Comparison of ENCODE assay signal across 17 mouse cellular contexts in genomic region chr3:65214635-65215034, GRCm38 (mm10).
"Had no signal": no experiment of that assay in that cellular context is flagged by ENCODE, and none has a peak within 500 bp of the region (broad histone marks: within the 10 kb centered on the region; RNA-seq: fewer than 3 reads in every experiment).

No protein-coding gene starts in this region.

- DNase-seq: gastrocnemius, postnatal 14 days; gastrocnemius, postnatal 36 days; heart, adult 11 months; heart, adult 2 months; heart, postnatal 14 days; heart, postnatal 36 days; kidney, adult 11 months; kidney, adult 2 months; kidney, adult 9 months; kidney, postnatal 14 days; kidney, postnatal 36 days; layer of hippocampus, adult 9-11 months; layer of hippocampus, postnatal 36 days; left cerebral cortex, postnatal 4 days had no signal

- ATAC-seq: hindbrain, postnatal 0 days; intestine, embryonic 16.5 days; liver, embryonic 12.5 days had no signal
